Mouse (Mus musculus) limb, embryonic 12.5 days (tissue): ENCODE measurements around the gene Bbs9. TPM values are rescaled to one million over a fixed set of nuclear protein-coding genes. Genes with fewer than 3 reads are reported as not detected.

Source experiments
- ATAC-seq: fragments of 200-750 bp; cut with Nextera tagmentation; 2 replicates; pipeline ENCODE4 v1.8.0; 2017; ENCODE audit warnings: low read depth, moderate TSS enrichment; ENCODE audit not compliant: insufficient number of reproducible peaks, insufficient read depth, low FRiP score, low TSS enrichment
- H3K27ac ChIP-seq: fragments of 300-500 bp; sonication (generic); 2 replicates; pipeline ENCODE4 v1.5.1; 2016; ENCODE audit warnings: mild to moderate bottlenecking, moderate library complexity
- H3K27me3 ChIP-seq: fragments of 300-500 bp; sonication (generic); 2 replicates; pipeline ENCODE4 v1.6.1; 2016; ENCODE audit warnings: mild to moderate bottlenecking, moderate library complexity
- H3K36me3 ChIP-seq: fragments of 300-500 bp; sonication (generic); 2 replicates; pipeline ENCODE4 v1.6.1; 2016; ENCODE audit warnings: mild to moderate bottlenecking, moderate library complexity
- H3K4me1 ChIP-seq: fragments of 300-500 bp; sonication (generic); replicated peaks from 2 replicates; pipeline ENCODE4 v1.6.1; 2016
- H3K4me2 ChIP-seq: fragments of 300-500 bp; sonication (generic); 2 replicates; pipeline ENCODE4 v1.6.1; 2016; ENCODE audit warnings: mild to moderate bottlenecking, moderate library complexity
- H3K4me3 ChIP-seq: fragments of 300-500 bp; sonication (generic); replicated peaks from 2 replicates; pipeline ENCODE4 v1.5.1; 2016; ENCODE audit warnings: mild to moderate bottlenecking
- H3K9ac ChIP-seq: fragments of 300-500 bp; sonication (generic); replicated peaks from 2 replicates; pipeline ENCODE4 v1.6.1; 2016; ENCODE audit warnings: mild to moderate bottlenecking, moderate library complexity
- H3K9me3 ChIP-seq: fragments of 300-500 bp; sonication (generic); 2 replicates; pipeline ENCODE4 v1.6.1; 2016; ENCODE audit warnings: mild to moderate bottlenecking, moderate library complexity
- WGBS: fragments of 180-500 bp; shearing (Covaris S2); methylation state at CpG from one replicate; pipeline ENCODE4 v1.1.7; 2016; 5-methylcytosine and 5-hydroxymethylcytosine counted together
- polyA plus RNA-seq: library from polyadenylated mRNA; unstranded; fragments of >200 nt; fragmentation: Nextera tagmentation; extraction: Ambion mirVana; gene quantifications from 2 replicates; pipeline ENCODE4 v1.2.1, GENCODE M21; 2016

Gene Bbs9
- polyA plus RNA-seq, 1 experiment from 2014 or later: 18.1 TPM

DNA sequence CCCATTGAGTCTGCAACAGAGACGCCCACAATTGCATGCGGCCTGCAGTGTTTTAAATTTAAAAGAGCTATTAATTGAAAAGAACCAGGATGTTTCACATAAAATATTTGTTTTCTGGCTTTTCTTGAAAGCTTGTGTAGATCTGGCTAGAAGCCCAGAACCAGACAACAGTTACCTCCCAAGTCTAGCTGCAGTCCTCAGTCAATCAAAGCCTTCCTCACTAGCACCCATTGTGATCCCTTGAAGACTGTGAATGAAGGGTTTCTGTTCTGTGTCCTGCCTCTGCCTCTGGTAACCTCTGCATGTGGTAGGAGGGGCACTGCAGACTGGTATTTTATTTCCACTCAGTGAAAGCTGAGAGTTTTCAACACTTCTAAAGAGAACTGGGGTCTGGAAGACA, 27.5 kb downstream of the Bbs9 start:
- ATAC-seq: peak; percentile 66; the same call in 1 of the 2 replicates
- H3K36me3 ChIP-seq: no peaks in the 10 kb centered on the region; the same call in 1 of the 2 replicates
- WGBS: 69% methylated on average over 2 of the region's 2 CpGs

DNA sequence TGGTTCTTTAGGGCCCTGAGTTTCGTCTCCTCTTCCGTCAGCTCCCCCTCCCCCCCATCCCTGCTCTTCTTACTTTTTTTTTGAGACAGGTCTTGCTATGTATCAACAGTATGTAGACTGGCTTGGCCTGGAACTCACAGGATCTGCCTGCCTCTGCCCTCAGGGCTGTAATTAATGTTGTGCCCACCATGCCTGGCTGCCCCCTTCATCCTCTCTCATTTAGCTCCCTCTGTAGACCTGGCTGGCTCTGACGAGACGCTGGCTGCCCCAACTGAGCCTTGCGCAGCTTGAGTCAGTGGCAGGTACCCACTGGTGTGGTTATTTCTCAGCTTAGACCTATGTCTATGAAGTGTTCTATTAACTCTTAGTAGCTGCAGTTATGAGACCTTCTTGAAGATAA, 28.1 kb downstream of the Bbs9 start:
- ATAC-seq: no peak
- Histone ChIP-seq H3K36me3 (no peaks in the 10 kb centered on the region; the same call in 1 of the 2 replicates), H3K9me3 (no peaks in the 10 kb centered on the region), H3K4me1 (peaks cover 14% of the 10 kb centered on the region), H3K4me3 (no peak overlapping the region), H3K27ac (peak overlapping the region; percentile 53; the same call in 1 of the 2 replicates), H3K4me2 (no peak overlapping the region), H3K9ac (no peak overlapping the region), H3K27me3 (no peaks in the 10 kb centered on the region)
- WGBS: 58% methylated on average over 5 of the region's 5 CpGs

More for the DNA sequence above, 27.5 kb downstream of the Bbs9 start:
- Histone ChIP-seq H3K4me3 (no peak overlapping the region), H3K9me3 (no peaks in the 10 kb centered on the region), H3K4me1 (peaks cover 14% of the 10 kb centered on the region), H3K4me2 (no peak overlapping the region), H3K27me3 (no peaks in the 10 kb centered on the region), H3K9ac (no peak overlapping the region), H3K27ac (peak overlapping the region; percentile 53; the same call in 1 of the 2 replicates)

DNA sequence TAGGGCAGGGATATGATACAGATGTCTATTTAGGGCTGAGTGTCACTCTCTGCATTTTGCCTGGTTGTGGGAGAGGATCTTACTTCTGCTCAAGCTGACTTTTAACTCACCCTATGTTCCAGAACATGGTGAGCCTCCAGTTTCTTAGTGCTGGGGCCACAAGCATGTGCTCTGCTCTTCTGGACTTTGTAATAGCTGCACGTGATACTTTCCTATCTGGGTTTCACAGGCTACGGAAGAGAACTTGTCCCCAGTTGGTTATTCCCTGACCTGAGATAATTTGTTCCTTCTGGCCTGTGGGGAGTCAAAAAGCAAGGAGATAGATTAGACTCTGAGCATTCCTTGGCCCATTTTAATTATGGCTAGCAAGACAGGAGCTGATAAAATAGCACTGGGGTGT, 30.1 kb downstream of the Bbs9 start:
- no peak overlapping the region for H3K27ac ChIP-seq
- no peak for ATAC-seq
- H3K27me3 ChIP-seq: no peaks in the 10 kb centered on the region
- 44% methylated on average over 2 of the region's 2 CpGs for WGBS
- no peak overlapping the region for H3K4me3 ChIP-seq
- no peaks in the 10 kb centered on the region for H3K9me3 ChIP-seq
- H3K9ac ChIP-seq: no peak overlapping the region
- peaks cover 14% of the 10 kb centered on the region for H3K4me1 ChIP-seq
- H3K4me2 ChIP-seq: no peak overlapping the region
- H3K36me3 ChIP-seq: no peaks in the 10 kb centered on the region; the same call in 1 of the 2 replicates

DNA sequence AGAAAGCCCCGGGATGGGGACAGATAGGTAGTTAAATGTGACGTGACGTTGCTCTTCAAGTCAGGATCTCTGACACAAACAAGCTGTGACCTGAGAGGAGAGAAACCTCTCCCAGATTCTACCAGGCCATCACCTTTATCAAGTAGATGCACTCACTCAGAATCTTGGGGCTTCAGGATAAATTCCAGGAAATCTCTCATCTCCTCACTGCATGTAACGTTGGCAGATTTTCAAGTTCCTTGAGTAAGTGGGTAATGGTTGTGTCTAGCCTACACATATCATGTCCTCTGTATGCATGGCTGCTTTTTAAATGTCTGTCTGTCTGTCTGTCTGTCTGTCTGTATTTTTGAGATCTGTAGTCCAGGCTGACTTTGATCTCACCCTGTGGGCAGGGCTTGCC, 39.6 kb downstream of the Bbs9 start:
- Histone ChIP-seq H3K9ac (no peak overlapping the region), H3K4me1 (0 out of 2 replicates have a peak, but pooled peaks cover 3% of the 10 kb centered on the region), H3K27me3 (no peaks in the 10 kb centered on the region), H3K27ac (no peak overlapping the region), H3K4me3 (no peak overlapping the region), H3K9me3 (no peaks in the 10 kb centered on the region), H3K4me2 (no peak overlapping the region), H3K36me3 (peaks cover 7% of the 10 kb centered on the region; the same call in 1 of the 2 replicates)
- no peak for ATAC-seq
- 83% methylated on average over 4 of the region's 4 CpGs for WGBS

DNA sequence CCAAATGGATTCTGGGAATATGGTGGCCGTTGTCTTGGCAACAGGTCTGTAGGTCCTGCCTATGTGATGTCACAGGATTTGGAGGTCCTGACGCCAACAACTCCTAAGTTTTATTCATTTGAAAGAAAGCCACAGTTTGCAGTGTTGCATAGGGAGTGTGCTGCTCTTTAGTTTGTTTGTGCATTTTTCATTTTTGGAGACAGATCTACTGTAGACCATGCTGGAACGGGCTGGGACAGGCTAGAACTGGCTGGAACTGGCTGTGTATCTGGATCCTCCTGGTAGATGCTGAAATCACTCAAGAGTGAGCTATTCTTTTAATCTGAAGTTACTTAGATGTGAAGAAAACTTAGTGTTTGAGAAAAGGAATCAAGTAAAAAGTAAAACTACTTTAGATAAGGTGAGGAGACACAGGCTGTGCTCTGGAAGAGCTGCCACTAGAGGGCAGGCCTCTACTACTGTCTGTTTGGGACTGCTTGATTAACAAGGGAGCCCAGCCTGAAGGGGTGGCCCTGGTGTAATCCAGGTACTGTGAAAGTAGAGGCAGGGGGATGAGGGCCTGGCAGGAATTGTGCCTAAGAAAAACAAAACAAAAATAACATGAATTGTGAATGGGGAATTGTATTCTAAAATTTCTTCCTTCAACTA, 43.0 kb downstream of the Bbs9 start:
- Histone ChIP-seq H3K36me3 (peaks cover 7% of the 10 kb centered on the region; the same call in 1 of the 2 replicates), H3K4me1 (0 out of 2 replicates have a peak, but pooled peaks cover 3% of the 10 kb centered on the region), H3K27me3 (no peaks in the 10 kb centered on the region), H3K4me3 (no peak overlapping the region), H3K4me2 (no peak overlapping the region), H3K9me3 (peaks cover 9% of the 10 kb centered on the region; the same call in 1 of the 2 replicates), H3K9ac (no peak overlapping the region), H3K27ac (no peak overlapping the region)
- 95% methylated on average over 3 of the region's 3 CpGs for WGBS
- ATAC-seq: no peak

DNA sequence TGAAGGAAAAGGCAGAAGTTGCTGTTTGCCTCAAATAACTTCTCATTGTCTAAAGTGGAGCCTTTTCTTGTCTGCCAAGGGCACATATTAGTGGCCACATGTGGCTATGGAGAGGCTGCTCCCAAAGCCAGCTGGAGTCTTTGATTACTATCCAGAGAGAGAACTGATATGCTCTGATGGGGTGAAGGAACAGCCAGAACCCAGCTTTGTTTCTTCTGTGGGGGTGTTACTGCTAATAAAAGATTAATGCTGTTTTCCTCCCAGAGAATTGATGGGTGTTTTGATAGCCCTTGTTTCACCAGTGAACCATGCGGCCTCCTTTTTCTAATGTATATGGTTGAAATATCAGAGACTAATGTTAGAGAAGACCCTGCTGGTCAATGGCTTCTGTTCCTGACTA, 47.9 kb downstream of the Bbs9 start:
- H3K9ac ChIP-seq: no peak overlapping the region
- H3K4me2 ChIP-seq: no peak overlapping the region
- no peaks in the 10 kb centered on the region for H3K4me1 ChIP-seq
- no peak overlapping the region for H3K4me3 ChIP-seq
- peaks cover 9% of the 10 kb centered on the region; the same call in 1 of the 2 replicates for H3K9me3 ChIP-seq
- H3K27me3 ChIP-seq: no peaks in the 10 kb centered on the region
- 91% methylated on average over 1 of the region's 1 CpGs for WGBS
- H3K27ac ChIP-seq: no peak overlapping the region
- ATAC-seq: no peak
- no peaks in the 10 kb centered on the region for H3K36me3 ChIP-seq

DNA sequence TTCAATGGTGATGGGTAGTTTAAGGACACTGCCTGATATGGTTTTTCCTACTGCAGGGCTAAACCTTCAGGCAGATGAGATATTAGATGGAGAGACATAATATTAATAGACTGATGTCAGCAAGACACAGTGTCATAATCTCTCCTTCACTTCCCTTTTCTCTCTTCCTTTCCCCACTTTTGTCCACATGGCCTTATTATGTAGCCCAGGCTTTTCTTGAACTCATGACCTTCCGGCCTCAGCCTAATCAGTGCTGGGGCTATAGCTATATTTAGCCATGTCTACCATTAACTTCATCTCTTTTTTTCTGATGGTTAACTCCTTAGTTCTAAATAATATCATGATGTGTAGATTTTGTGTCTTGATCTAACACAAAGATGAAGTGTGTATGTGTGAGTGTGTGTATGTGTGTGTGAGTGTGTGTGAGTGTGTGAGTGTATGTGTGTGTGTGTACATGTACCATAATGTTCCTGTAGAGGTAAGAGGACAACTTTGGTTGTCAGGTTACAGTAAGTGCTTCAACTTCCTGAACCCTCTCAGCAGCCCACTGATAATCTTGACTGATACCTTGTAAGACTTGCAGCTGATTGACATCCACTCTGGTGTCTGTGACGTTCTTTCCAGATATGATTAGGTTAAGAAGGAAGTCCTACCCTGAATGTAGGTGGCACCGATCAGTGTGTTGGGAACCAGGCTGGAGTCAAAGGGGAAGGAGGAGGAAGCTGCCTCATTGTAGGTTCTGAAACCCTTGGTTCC, 55.4 kb downstream of the Bbs9 start:
- no peak overlapping the region for H3K9ac ChIP-seq
- 90% methylated on average over 3 of the region's 3 CpGs for WGBS
- no peaks in the 10 kb centered on the region for H3K27me3 ChIP-seq
- no peak overlapping the region for H3K4me3 ChIP-seq
- H3K27ac ChIP-seq: no peak overlapping the region
- H3K9me3 ChIP-seq: no peaks in the 10 kb centered on the region
- no peaks in the 10 kb centered on the region for H3K36me3 ChIP-seq
- H3K4me2 ChIP-seq: no peak overlapping the region
- peaks cover 5% of the 10 kb centered on the region; the same call in 1 of the 2 replicates for H3K4me1 ChIP-seq
- no peak for ATAC-seq

DNA sequence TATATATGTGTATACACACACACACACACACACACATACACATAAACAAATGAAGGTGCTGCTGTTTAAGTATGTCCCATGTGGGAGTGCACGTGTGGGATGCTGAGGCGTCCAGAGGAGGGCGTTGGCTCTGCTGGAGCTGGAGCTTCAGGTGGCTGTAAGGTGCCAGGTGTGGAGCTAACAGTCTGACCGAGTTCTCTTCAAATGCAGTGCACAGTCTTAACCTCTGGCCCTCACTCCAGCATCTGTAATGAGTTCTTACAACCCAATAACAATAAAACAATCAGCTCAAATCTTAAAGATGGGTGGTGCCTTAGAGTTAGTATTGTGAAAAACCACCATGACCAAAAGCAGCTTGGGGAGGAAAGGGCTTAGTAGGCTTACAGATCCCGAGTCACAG, 56.6 kb downstream of the Bbs9 start:
- H3K27ac ChIP-seq: no peak overlapping the region
- no peaks in the 10 kb centered on the region for H3K36me3 ChIP-seq
- H3K4me2 ChIP-seq: no peak overlapping the region
- ATAC-seq: no peak
- WGBS: 74% methylated on average over 5 of the region's 5 CpGs
- H3K4me3 ChIP-seq: no peak overlapping the region
- H3K4me1 ChIP-seq: peaks cover 5% of the 10 kb centered on the region; the same call in 1 of the 2 replicates
- H3K27me3 ChIP-seq: no peaks in the 10 kb centered on the region
- no peak overlapping the region for H3K9ac ChIP-seq
- no peaks in the 10 kb centered on the region for H3K9me3 ChIP-seq

DNA sequence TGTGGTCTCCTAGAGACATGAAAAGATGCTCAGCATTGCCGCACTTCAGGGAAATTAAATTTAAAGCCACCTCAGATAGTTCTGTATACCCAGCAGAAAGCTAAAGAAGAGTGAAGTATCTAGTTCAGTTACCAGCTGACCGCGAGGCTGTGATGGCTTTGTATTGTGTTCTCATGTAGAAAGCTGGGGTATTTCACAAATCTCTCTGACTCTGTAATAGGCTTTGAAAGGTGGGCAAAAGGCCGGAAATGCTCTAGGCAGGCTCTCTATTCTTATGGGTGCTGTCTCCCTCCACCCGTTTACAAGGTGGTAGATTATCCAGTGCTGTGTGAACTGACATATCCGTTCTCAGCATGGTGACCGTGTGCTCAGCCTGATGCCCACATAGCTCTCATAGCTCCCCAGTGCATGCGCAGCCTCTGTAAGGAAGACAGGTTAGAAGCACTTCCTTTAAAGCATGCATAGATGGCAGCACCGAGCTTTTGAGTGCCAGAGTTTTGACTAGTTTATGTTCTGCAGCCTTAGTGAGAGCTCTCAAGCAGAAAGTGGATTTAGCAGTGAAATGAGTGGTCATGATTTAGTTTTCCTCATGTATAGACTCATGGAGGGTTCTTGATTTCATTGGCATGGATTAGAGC, 57.4 kb downstream of the Bbs9 start:
- H3K27me3 ChIP-seq: peaks cover 4% of the 10 kb centered on the region; the same call in 1 of the 2 replicates
- whole genome bisulfite sequencing: 49% methylated on average over 9 of the region's 9 CpGs
- no peaks in the 10 kb centered on the region for H3K36me3 ChIP-seq
- H3K9me3 ChIP-seq: no peaks in the 10 kb centered on the region
- H3K27ac ChIP-seq: no peak overlapping the region
- no peak overlapping the region for H3K4me2 ChIP-seq
- H3K9ac ChIP-seq: no peak overlapping the region
- no peak overlapping the region for H3K4me3 ChIP-seq
- H3K4me1 ChIP-seq: peaks cover 11% of the 10 kb centered on the region; the same call in 1 of the 2 replicates
- peak; percentile 23; the same call in 1 of the 2 replicates for ATAC-seq

DNA sequence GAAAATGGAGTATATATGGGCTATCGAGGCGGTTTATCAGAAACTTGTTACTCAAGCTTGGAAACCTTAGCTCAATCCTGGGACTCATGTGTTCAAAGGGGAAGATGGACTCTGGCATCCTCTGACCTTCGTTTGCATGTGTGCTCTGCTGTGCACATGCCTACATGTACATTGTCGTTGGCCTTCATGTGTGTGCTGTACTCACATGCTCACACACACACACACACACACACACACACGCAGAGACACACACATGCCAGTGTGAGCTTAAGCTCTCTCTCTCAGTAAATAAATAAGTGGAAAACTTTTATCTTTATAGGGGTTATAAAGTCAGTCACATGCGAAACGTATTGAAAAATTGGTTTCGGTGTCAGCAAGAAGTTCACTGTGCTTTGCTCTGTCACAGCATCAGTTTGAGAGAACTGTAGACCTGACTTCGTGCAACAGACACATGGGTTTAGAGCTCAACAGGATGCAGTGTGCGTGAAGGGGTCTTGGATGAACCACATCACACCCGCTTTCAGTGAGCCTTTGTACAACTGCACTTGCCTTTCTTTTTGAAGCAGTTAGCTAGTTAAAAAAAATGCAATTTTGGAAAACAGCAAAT, 62.4 kb downstream of the Bbs9 start:
- Histone ChIP-seq H3K9me3 (no peaks in the 10 kb centered on the region), H3K27ac (no peak overlapping the region), H3K4me2 (no peak overlapping the region), H3K9ac (no peak overlapping the region), H3K4me1 (peaks cover 38% of the 10 kb centered on the region), H3K36me3 (no peaks in the 10 kb centered on the region), H3K4me3 (no peak overlapping the region), H3K27me3 (peaks cover 4% of the 10 kb centered on the region; the same call in 1 of the 2 replicates)
- no peak for ATAC-seq
- 82% methylated on average over 11 of the region's 11 CpGs for WGBS

DNA sequence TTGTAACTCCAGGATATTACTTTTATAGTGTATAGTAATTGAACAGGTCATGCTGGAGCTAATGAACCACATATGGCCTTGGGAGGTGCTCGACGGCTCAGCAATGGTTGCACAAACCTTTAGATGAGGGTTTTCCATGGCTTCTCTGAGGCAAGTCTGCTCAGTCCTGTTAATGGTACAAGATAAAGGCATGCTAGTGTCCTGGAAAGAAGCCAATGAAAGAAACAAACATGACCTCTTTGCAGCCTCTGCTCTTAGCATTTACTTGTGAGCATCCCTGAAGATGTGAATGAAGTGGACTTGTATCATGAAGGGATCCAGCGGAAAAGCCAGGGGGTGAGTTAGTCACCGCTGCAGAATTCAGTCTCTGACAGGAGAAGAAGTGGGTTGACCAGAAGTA, 64.0 kb downstream of the Bbs9 start:
- 48% methylated on average over 4 of the region's 4 CpGs for WGBS
- Histone ChIP-seq H3K9ac (no peak overlapping the region), H3K27ac (no peak overlapping the region), H3K27me3 (peaks cover 6% of the 10 kb centered on the region), H3K4me1 (peaks cover 35% of the 10 kb centered on the region), H3K9me3 (no peaks in the 10 kb centered on the region), H3K4me3 (no peak overlapping the region), H3K36me3 (no peaks in the 10 kb centered on the region), H3K4me2 (no peak overlapping the region)
- no peak; the same call in 1 of the 2 replicates for ATAC-seq
